9 mouse cellular contexts compared by ENCODE assay signal in the genomic region with DNA sequence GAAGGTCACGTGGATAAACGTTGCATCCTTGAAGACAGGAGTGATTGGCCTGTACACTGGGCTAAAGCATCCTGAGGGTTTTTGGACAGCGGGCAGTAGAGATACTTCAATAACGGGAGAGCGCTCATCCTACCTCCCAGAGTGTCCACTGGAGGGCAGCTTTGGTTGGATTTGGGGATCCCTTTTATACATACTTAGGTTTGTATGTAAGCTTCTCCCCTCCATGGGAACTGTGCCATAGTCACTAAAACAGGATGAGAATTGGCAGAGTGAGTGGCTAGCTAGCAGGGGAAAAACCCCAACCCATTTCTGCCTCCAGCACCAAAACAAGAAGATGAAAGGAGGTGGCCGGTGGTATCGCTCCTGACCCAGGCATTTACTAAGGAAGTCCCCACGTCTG. TPM values are rescaled to one million over a fixed set of nuclear protein-coding genes. Genes with fewer than 3 reads are reported as not detected.
DNase-seq lines count a peak whose midpoint lies in the region; ATAC-seq and TF ChIP-seq lines count a peak whose summit lies in the region.
"Had no signal": no experiment of that assay in that cellular context is flagged by ENCODE, and none has a peak within 500 bp of the region (broad histone marks: within the 10 kb centered on the region; RNA-seq: fewer than 3 reads in every experiment).

No protein-coding gene starts in this region.

- peak; percentile 71 for ATAC-seq in frontal cortex, adult (ENCODE audit: low TSS enrichment)
- 0 out of 2 replicates have a peak, but pooled peaks have one; percentile 1 for ATAC-seq in limb, embryonic 14.5 days (ENCODE audit: low FRiP score, low read depth)
- no peak for ATAC-seq in stomach, postnatal 0 days (ENCODE audit: low FRiP score, low TSS enrichment)
- no peak for ATAC-seq in megakaryocyte, adult 5-6 weeks (ENCODE audit: poor library complexity, severe bottlenecking)

- H3K27me3 ChIP-seq in testis, adult 2 months (ENCODE audit: control insufficient read depth, insufficient read depth, low read length): no peaks in the 10 kb centered on the region
- H3K27me3 ChIP-seq in limb, embryonic 14.5 days (ENCODE audit: control insufficient read depth, insufficient read depth, low read length): no peaks in the 10 kb centered on the region
- H3K27me3 ChIP-seq in stomach, postnatal 0 days (ENCODE audit: control insufficient read depth, insufficient read depth, low read length): no peaks in the 10 kb centered on the region

- DNase-seq in frontal cortex, postnatal 36 days (ENCODE audit: low spot score in 2 of 2): no peak
- DNase-seq in testis, postnatal 10 days (ENCODE audit: low spot score): no peak
- DNase-seq in limb, embryonic 14.5 days (ENCODE audit: low spot score): peak; percentile 54
- no peak for DNase-seq in stomach, postnatal 0 days (ENCODE audit: low spot score)
- DNase-seq in right cerebral cortex, postnatal 4 days: no peak

- no peaks in the 10 kb centered on the region for H3K9me3 ChIP-seq in limb, embryonic 14.5 days (ENCODE audit: control insufficient read depth, low read length)
- H3K9me3 ChIP-seq in stomach, postnatal 0 days (ENCODE audit: control insufficient read depth, low read length): no peaks in the 10 kb centered on the region

- H3K4me3 ChIP-seq in testis, adult 2 months (ENCODE audit: control insufficient read depth, low read depth, low read length): peak overlapping the region; percentile 27
- no peak overlapping the region for H3K4me3 ChIP-seq in limb, embryonic 14.5 days (replicated peaks; ENCODE audit: low read length)
- no peak overlapping the region for H3K4me3 ChIP-seq in stomach, postnatal 0 days (ENCODE audit: low read depth, low read length)

- H3K36me3 ChIP-seq in testis, adult 2 months (ENCODE audit: control insufficient read depth, insufficient read depth, low read length): no peaks in the 10 kb centered on the region
- H3K36me3 ChIP-seq in limb, embryonic 14.5 days (ENCODE audit: control insufficient read depth, insufficient read depth, low read length): peaks cover 31% of the 10 kb centered on the region
- H3K36me3 ChIP-seq in stomach, postnatal 0 days (ENCODE audit: control insufficient read depth, insufficient read depth, low read length): peaks cover 11% of the 10 kb centered on the region; the same call in 1 of the 2 replicates

- H3K4me1 ChIP-seq in testis, adult 2 months (ENCODE audit: control insufficient read depth, insufficient read depth, low read length): no peaks in the 10 kb centered on the region
- peaks cover 22% of the 10 kb centered on the region for H3K4me1 ChIP-seq in limb, embryonic 14.5 days (ENCODE audit: control insufficient read depth, insufficient read depth, low read length)
- H3K4me1 ChIP-seq in stomach, postnatal 0 days (replicated peaks; ENCODE audit: control insufficient read depth, insufficient read depth): no peaks in the 10 kb centered on the region

- no peak overlapping the region for H3K9ac ChIP-seq in limb, embryonic 14.5 days (ENCODE audit: low read depth, low read length, severe bottlenecking)
- no peak overlapping the region for H3K9ac ChIP-seq in stomach, postnatal 0 days (ENCODE audit: low read length)

- TF ChIP-seq EP300 in stomach, postnatal 0 days (optimal IDR thresholded peaks at IDR 0.05): no peak

- no peak for TF ChIP-seq CTCF in testis, adult 2 months (IDR thresholded peaks at IDR 0.05; ENCODE audit: control insufficient read depth, insufficient read depth, insufficient replicate concordance, low read depth, low read length)
- TF ChIP-seq CTCF in stomach, postnatal 0 days (IDR thresholded peaks at IDR 0.05; ENCODE audit: low read depth): peak; percentile 71

- peak overlapping the region; percentile 39 for H3K4me2 ChIP-seq in limb, embryonic 14.5 days (replicated peaks; ENCODE audit: low read depth, low read length, severe bottlenecking)
- peak overlapping the region; percentile 11; the same call in 1 of the 2 replicates for H3K4me2 ChIP-seq in stomach, postnatal 0 days (replicated peaks; ENCODE audit: low read depth)

- WGBS in limb, embryonic 14.5 days: 50% methylated on average over 8 of the region's 8 CpGs
- 43% methylated on average over 8 of the region's 8 CpGs for WGBS in stomach, postnatal 0 days

- H3K27ac ChIP-seq in testis, adult 2 months (ENCODE audit: control insufficient read depth, insufficient read depth, low read depth, low read length): no peak overlapping the region
- H3K27ac ChIP-seq in limb, embryonic 14.5 days (replicated peaks; ENCODE audit: low read depth, low read length): peak overlapping the region; percentile 43; the same call in 1 of the 2 replicates
- no peak overlapping the region for H3K27ac ChIP-seq in stomach, postnatal 0 days (replicated peaks)

- no peak for TF ChIP-seq POLR2A in testis, adult 2 months (IDR thresholded peaks at IDR 0.05; ENCODE audit: control insufficient read depth, low read depth, low read length)
- no peak for TF ChIP-seq POLR2A in limb, embryonic 14.5 days (IDR thresholded peaks at IDR 0.05; ENCODE audit: borderline replicate concordance, extremely low read depth, insufficient read depth, insufficient read length)

RNA-seq across cellular contexts. Expression of a gene that starts 7.0 kb away (rescaled TPM):
- polyA plus RNA-seq in testis, adult 2 months (2012; rRNA removed): 8.6 and 9.7 TPM in 2 replicates
- polyA plus RNA-seq in limb, embryonic 14.5 days (2012; rRNA removed): 62.5 and 80.3 TPM in 2 replicates
- polyA plus RNA-seq in limb, embryonic 14.5 days (2014; fragmentation: Nextera tagmentation; extraction: Ambion mirVana): 91.5 and 95.6 TPM in 2 replicates
- polyA plus RNA-seq in stomach, postnatal 0 days (2015; fragmentation: Nextera tagmentation; extraction: Ambion mirVana): 62.6 and 63.7 TPM in 2 replicates
- total RNA-seq in megakaryocyte, adult 5-6 weeks (2015): 14.5 and 16.4 TPM in 2 replicates
- 17.3 and 19.6 TPM in 2 replicates for total RNA-seq in megakaryocyte, adult 5-6 weeks (2017)

RNA-seq across cellular contexts. Expression of a gene that starts 18.2 kb away (rescaled TPM):
- 0.17 and 0.18 TPM in 2 replicates for polyA plus RNA-seq in testis, adult 2 months (2012; rRNA removed)
- polyA plus RNA-seq in limb, embryonic 14.5 days (2012; rRNA removed): 0.11 and 0.36 TPM in 2 replicates
- 0.17 and 0.80 TPM in 2 replicates for polyA plus RNA-seq in limb, embryonic 14.5 days (2014; fragmentation: Nextera tagmentation; extraction: Ambion mirVana)
- 0.13 and 0.15 TPM in 2 replicates for polyA plus RNA-seq in stomach, postnatal 0 days (2015; fragmentation: Nextera tagmentation; extraction: Ambion mirVana)
- not detected in 2 replicates for total RNA-seq in megakaryocyte, adult 5-6 weeks (2015)
- not detected in 2 replicates for total RNA-seq in megakaryocyte, adult 5-6 weeks (2017)
- polyA plus RNA-seq: neural tube, embryonic 11.5 days had no signal

RNA-seq across cellular contexts. Expression of a gene that starts 23.7 kb away (rescaled TPM):
- 1.5 and 2.0 TPM in 2 replicates for polyA plus RNA-seq in testis, adult 2 months (2012; rRNA removed)
- polyA plus RNA-seq in limb, embryonic 14.5 days (2012; rRNA removed): 4.1 and 4.8 TPM in 2 replicates
- polyA plus RNA-seq in limb, embryonic 14.5 days (2014; fragmentation: Nextera tagmentation; extraction: Ambion mirVana): 2.7 and 3.5 TPM in 2 replicates
- 6.1 TPM in 2 replicates for polyA plus RNA-seq in stomach, postnatal 0 days (2015; fragmentation: Nextera tagmentation; extraction: Ambion mirVana)
- 0.60 and 1.5 TPM in 2 replicates for total RNA-seq in megakaryocyte, adult 5-6 weeks (2015)
- total RNA-seq in megakaryocyte, adult 5-6 weeks (2017): 0.29 and 0.98 TPM in 2 replicates

RNA-seq across cellular contexts. Expression of a gene that starts 31.0 kb away (rescaled TPM):
- 3.6 and 3.7 TPM in 2 replicates for polyA plus RNA-seq in testis, adult 2 months (2012; rRNA removed)
- 47.9 and 56.9 TPM in 2 replicates for polyA plus RNA-seq in limb, embryonic 14.5 days (2012; rRNA removed)
- polyA plus RNA-seq in limb, embryonic 14.5 days (2014; fragmentation: Nextera tagmentation; extraction: Ambion mirVana): 18.2 and 19.1 TPM in 2 replicates
- 35.2 and 36.7 TPM in 2 replicates for polyA plus RNA-seq in stomach, postnatal 0 days (2015; fragmentation: Nextera tagmentation; extraction: Ambion mirVana)
- total RNA-seq in megakaryocyte, adult 5-6 weeks (2015): 35.0 and 35.5 TPM in 2 replicates
- total RNA-seq in megakaryocyte, adult 5-6 weeks (2017): 31.7 and 35.2 TPM in 2 replicates

Comparison
In these comparisons a context has a peak if more than half of its experiments do, and no peak if none do; other contexts are left out.
1. ATAC-seq: peak in frontal cortex, adult (single experiment) and limb, embryonic 14.5 days (single experiment); none in stomach, postnatal 0 days (single experiment) and megakaryocyte, adult 5-6 weeks (single experiment).